Mouse (Mus musculus) CH12.LX (cell line): ENCODE measurements around the gene Gm45716.

Experiments used
- CTCF ChIP-seq, 2 experiments: IDR thresholded peaks in 1 of 2; conservative IDR thresholded peaks in 1 of 2; 2 replicates each; pipeline ENCODE4 v1.5.1; 2011 to 2012; ENCODE audit warnings: low read depth in 2 of 2, low read length in 2 of 2, improper control_type of control experiment in 1 of 2, inconsistent platforms in 1 of 2, mild to moderate bottlenecking in 1 of 2, moderate library complexity in 1 of 2
- IRF4 ChIP-seq: IDR thresholded peaks from 2 replicates; pipeline ENCODE4 v1.6.1; 2014; ENCODE audit warnings: low read depth, mild to moderate bottlenecking, inconsistent platforms, low read length, improper control_type of control experiment
- MAFK ChIP-seq: IDR thresholded peaks from 2 replicates; pipeline ENCODE4 v1.6.1; 2011; ENCODE audit warnings: low read length, improper control_type of control experiment; ENCODE audit not compliant: insufficient replicate concordance
- MAX ChIP-seq: IDR thresholded peaks from 2 replicates; pipeline ENCODE4 v1.6.1; 2011; ENCODE audit warnings: low read length, improper control_type of control experiment
- MXI1 ChIP-seq: IDR thresholded peaks from 2 replicates; pipeline ENCODE4 v1.6.1; 2011; ENCODE audit warnings: mild to moderate bottlenecking, low read depth, low read length, improper control_type of control experiment
- NRF1 ChIP-seq: IDR thresholded peaks from 2 replicates; pipeline ENCODE4 v1.6.1; 2014; ENCODE audit warnings: low read depth, mild to moderate bottlenecking, inconsistent platforms, low read length, improper control_type of control experiment, moderate library complexity
- POLR2A ChIP-seq: IDR thresholded peaks from 2 replicates; pipeline ENCODE4 v1.6.1; 2011; ENCODE audit warnings: low read depth, mild to moderate bottlenecking, improper control_type of control experiment, low read length
- RAD21 ChIP-seq: IDR thresholded peaks from 2 replicates; pipeline ENCODE4 v1.6.1; 2011; ENCODE audit warnings: low read depth, mild to moderate bottlenecking, low read length, improper control_type of control experiment, moderate library complexity
- TBP ChIP-seq: conservative IDR thresholded peaks from 2 replicates; pipeline ENCODE4 v1.6.1; 2011; ENCODE audit warnings: low read depth, low read length, improper control_type of control experiment
- TCF12 ChIP-seq: IDR thresholded peaks from 2 replicates; pipeline ENCODE4 v1.6.1; 2014; ENCODE audit warnings: low read depth, mild to moderate bottlenecking, inconsistent platforms, low read length, improper control_type of control experiment
- ZMIZ1 ChIP-seq: IDR thresholded peaks from 2 replicates; pipeline ENCODE4 v1.6.1; 2012; ENCODE audit warnings: low read depth, mild to moderate bottlenecking, inconsistent platforms, low read length, improper control_type of control experiment

DNA sequence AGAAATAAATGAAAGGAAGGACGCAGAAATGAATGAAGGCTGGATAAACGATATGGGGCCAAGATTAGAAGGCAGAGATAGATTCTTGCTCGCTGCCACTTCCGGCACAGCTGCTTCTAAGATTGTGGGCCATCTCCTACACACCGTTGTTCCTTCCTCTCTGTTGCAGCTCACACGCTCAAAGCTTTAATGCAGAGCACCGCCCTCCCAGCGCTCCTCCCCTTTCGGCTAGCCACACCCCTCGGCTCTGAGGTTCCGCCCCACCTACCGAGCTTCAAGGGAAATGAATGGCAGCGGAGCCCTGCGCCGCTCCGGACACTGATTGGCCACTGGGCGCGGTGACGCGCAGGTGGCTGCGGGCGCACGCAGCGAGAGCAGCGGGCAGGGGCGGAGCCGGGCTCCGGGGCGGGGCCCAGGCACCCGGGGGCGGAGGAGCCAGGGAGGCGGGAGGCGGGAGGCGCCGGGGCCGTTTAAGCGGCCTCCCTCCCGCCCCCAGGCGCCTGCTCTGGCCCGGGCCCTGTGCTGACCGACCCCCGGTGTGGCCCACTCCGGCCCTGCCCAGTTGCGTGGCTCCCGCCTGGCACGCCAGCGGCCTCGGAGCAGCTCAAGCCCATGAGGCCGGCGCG is 61.7 kb downstream of the Gm45716 start, which contains the start of gene Mmd:
- TF ChIP-seq MXI1 (no peak; the same call in 1 of the 2 replicates), CTCF (conservative IDR thresholded peaks at IDR 0.05 in 1 of 2, IDR thresholded peaks at IDR 0.05 in 1 of 2; ENCODE audit: low read depth in 2 of 2, low read length in 2 of 2) (no peak), NRF1 (peak; percentile 85), ZMIZ1 (peak; percentile 90; the same call in 1 of the 2 replicates), MAFK (no peak), IRF4 (peak; percentile 58), TBP (peak; percentile 94), MAX (peak; percentile 49; the same call in 1 of the 2 replicates), POLR2A (peak; percentile 96), RAD21 (no peak), TCF12 (peak; percentile 88)
